Mouse (Mus musculus) neural tube, embryonic 11.5 days (tissue): ENCODE measurements around the gene Ankrd27. TPM values are rescaled to one million over a fixed set of nuclear protein-coding genes. Genes with fewer than 3 reads are reported as not detected.

Source experiments
- ATAC-seq: fragments of 200-750 bp; cut with Nextera tagmentation; 2 replicates; pipeline ENCODE4 v1.8.0; 2017; ENCODE audit warnings: moderate number of reproducible peaks, mild to moderate bottlenecking, moderate TSS enrichment, moderate library complexity; ENCODE audit not compliant: insufficient read depth, low FRiP score, low TSS enrichment
- DNase-seq: peaks from one replicate; pipeline ENCODE4 v3.0.0-alpha.2; 2015; ENCODE audit warnings: low spot score
- H3K27ac ChIP-seq: fragments of 300-500 bp; sonication (generic); 2 replicates; pipeline ENCODE4 v1.5.1; 2014; ENCODE audit warnings: low read depth, mild to moderate bottlenecking, low read length
- H3K27me3 ChIP-seq: fragments of 300-500 bp; sonication (generic); 2 replicates; pipeline ENCODE4 v1.6.1; 2014; ENCODE audit warnings: mild to moderate bottlenecking, low read length, mixed read lengths; ENCODE audit not compliant: control insufficient read depth, insufficient read depth
- H3K36me3 ChIP-seq: fragments of 300-500 bp; sonication (generic); 2 replicates; pipeline ENCODE4 v1.6.1; 2014; ENCODE audit warnings: mild to moderate bottlenecking, low read length, moderate library complexity, mixed read lengths; ENCODE audit not compliant: control insufficient read depth, insufficient read depth
- H3K4me1 ChIP-seq: fragments of 300-500 bp; sonication (generic); 2 replicates; pipeline ENCODE4 v1.6.1; 2014; ENCODE audit warnings: low read length, mixed read lengths; ENCODE audit not compliant: control insufficient read depth, insufficient read depth
- H3K4me2 ChIP-seq: fragments of 300-500 bp; sonication (generic); 2 replicates; pipeline ENCODE4 v1.6.1; 2014; ENCODE audit warnings: low read depth, mild to moderate bottlenecking, moderate library complexity
- H3K4me3 ChIP-seq: fragments of 300-500 bp; sonication (generic); 2 replicates; pipeline ENCODE4 v1.5.1; 2014; ENCODE audit warnings: low read depth, low read length
- H3K9ac ChIP-seq: fragments of 300-500 bp; sonication (generic); 2 replicates; pipeline ENCODE4 v1.6.1; 2014; ENCODE audit warnings: mild to moderate bottlenecking, low read length
- H3K9me3 ChIP-seq: fragments of 300-500 bp; sonication (generic); 2 replicates; pipeline ENCODE4 v1.6.1; 2016; ENCODE audit warnings: low read length; ENCODE audit not compliant: control insufficient read depth
- WGBS: fragments of 180-500 bp; shearing (Covaris S2); extraction: QIAGEN DNeasy Blood & Tissue Kit; methylation state at CpG from one replicate; pipeline ENCODE4 v1.1.7; 2014; 5-methylcytosine and 5-hydroxymethylcytosine counted together
- polyA plus RNA-seq: library from polyadenylated mRNA; unstranded; fragments of >200 nt; fragmentation: Nextera tagmentation; extraction: Ambion mirVana; gene quantifications from 2 replicates; pipeline ENCODE4 v1.2.1, GENCODE M21; 2014

Gene Ankrd27
- polyA plus RNA-seq, 1 experiment from 2014 or later = 28.2 TPM

- H3K9ac ChIP-seq = no peak overlapping the region
- no peaks in the 10 kb centered on the region for H3K27me3 ChIP-seq
- DNase-seq = no peak
- no peak overlapping the region for H3K4me2 ChIP-seq
- no peak overlapping the region for H3K4me3 ChIP-seq
- ATAC-seq = no peak
- no peaks in the 10 kb centered on the region for H3K9me3 ChIP-seq
- H3K27ac ChIP-seq = no peak overlapping the region
- WGBS = 49% methylated on average over 6 of the region's 6 CpGs
- H3K4me1 ChIP-seq = no peaks in the 10 kb centered on the region
- H3K36me3 ChIP-seq = no peaks in the 10 kb centered on the region
Observed at GRCm38 (mm10) chr7:35657829-35658228, 71.8 kb downstream of the Ankrd27 start.

GRCm38 (mm10) chr7:35659173-35659572, 73.1 kb downstream of the Ankrd27 start:
- DNase-seq (no peak), ATAC-seq (no peak)
- Histone ChIP-seq H3K27ac (no peak overlapping the region), H3K4me3 (no peak overlapping the region), H3K36me3 (no peaks in the 10 kb centered on the region), H3K4me1 (no peaks in the 10 kb centered on the region), H3K27me3 (no peaks in the 10 kb centered on the region), H3K4me2 (no peak overlapping the region), H3K9me3 (no peaks in the 10 kb centered on the region), H3K9ac (no peak overlapping the region)
- WGBS = 62% methylated on average over 3 of the region's 3 CpGs

GRCm38 (mm10) chr7:35663790-35664376, 77.8 kb downstream of the Ankrd27 start:
- Histone ChIP-seq H3K4me3 (no peak overlapping the region), H3K9me3 (no peaks in the 10 kb centered on the region), H3K4me1 (peaks cover 7% of the 10 kb centered on the region; the same call in 1 of the 2 replicates), H3K27me3 (no peaks in the 10 kb centered on the region), H3K36me3 (no peaks in the 10 kb centered on the region), H3K4me2 (no peak overlapping the region), H3K27ac (no peak overlapping the region), H3K9ac (no peak overlapping the region)
- no peak for ATAC-seq
- no peak for DNase-seq
- 63% methylated on average over 16 of the region's 16 CpGs for whole genome bisulfite sequencing

GRCm38 (mm10) chr7:35668066-35669041, 82.3 kb downstream of the Ankrd27 start:
- H3K4me3 ChIP-seq = no peak overlapping the region
- ATAC-seq = peak; percentile 64
- 43% methylated on average over 18 of the region's 18 CpGs for WGBS
- H3K36me3 ChIP-seq = no peaks in the 10 kb centered on the region
- H3K9ac ChIP-seq = no peak overlapping the region
- no peaks in the 10 kb centered on the region for H3K27me3 ChIP-seq
- no peaks in the 10 kb centered on the region for H3K9me3 ChIP-seq
- H3K4me1 ChIP-seq = peaks cover 7% of the 10 kb centered on the region; the same call in 1 of the 2 replicates
- H3K27ac ChIP-seq = 0 out of 2 replicates have a peak overlapping the region, but pooled peaks have one; percentile 42
- DNase-seq = peak; percentile 71
- no peak overlapping the region for H3K4me2 ChIP-seq

- H3K9ac ChIP-seq = no peak overlapping the region
Observed at GRCm38 (mm10) chr7:35678976-35679375, 92.9 kb downstream of the Ankrd27 start.

GRCm38 (mm10) chr7:35681559-35681958, 95.5 kb downstream of the Ankrd27 start:
- Histone ChIP-seq H3K9me3 (no peaks in the 10 kb centered on the region), H3K27ac (no peak overlapping the region), H3K36me3 (no peaks in the 10 kb centered on the region), H3K4me3 (no peak overlapping the region), H3K9ac (no peak overlapping the region), H3K4me2 (no peak overlapping the region), H3K27me3 (no peaks in the 10 kb centered on the region), H3K4me1 (no peaks in the 10 kb centered on the region)
- no peak for DNase-seq
- WGBS = 82% methylated on average over 3 of the region's 3 CpGs
- ATAC-seq = no peak

More at GRCm38 (mm10) chr7:35678976-35679375, 92.9 kb downstream of the Ankrd27 start:
- H3K27me3 ChIP-seq = no peaks in the 10 kb centered on the region
- H3K27ac ChIP-seq = no peak overlapping the region
- WGBS = 69% methylated on average over 4 of the region's 4 CpGs
- H3K9me3 ChIP-seq = no peaks in the 10 kb centered on the region
- ATAC-seq (no peak), DNase-seq (no peak)
- H3K4me1 ChIP-seq = no peaks in the 10 kb centered on the region
- no peak overlapping the region for H3K4me2 ChIP-seq
- H3K4me3 ChIP-seq = no peak overlapping the region
- no peaks in the 10 kb centered on the region for H3K36me3 ChIP-seq

GRCm38 (mm10) chr7:35683409-35684122, 97.5 kb downstream of the Ankrd27 start:
- H3K4me2 ChIP-seq = no peak overlapping the region
- no peaks in the 10 kb centered on the region for H3K27me3 ChIP-seq
- DNase-seq = no peak
- no peak overlapping the region for H3K9ac ChIP-seq
- no peak overlapping the region for H3K4me3 ChIP-seq
- no peak overlapping the region for H3K27ac ChIP-seq
- H3K4me1 ChIP-seq = no peaks in the 10 kb centered on the region
- 91% methylated on average over 6 of the region's 6 CpGs for WGBS
- ATAC-seq = no peak
- H3K36me3 ChIP-seq = no peaks in the 10 kb centered on the region
- H3K9me3 ChIP-seq = no peaks in the 10 kb centered on the region

- Histone ChIP-seq H3K4me1 (no peaks in the 10 kb centered on the region), H3K9me3 (no peaks in the 10 kb centered on the region), H3K27me3 (no peaks in the 10 kb centered on the region), H3K9ac (no peak overlapping the region), H3K27ac (no peak overlapping the region), H3K4me3 (no peak overlapping the region), H3K4me2 (no peak overlapping the region), H3K36me3 (no peaks in the 10 kb centered on the region)
- DNase-seq (no peak), ATAC-seq (no peak)
- 74% methylated on average over 11 of the region's 11 CpGs for WGBS
Observed at GRCm38 (mm10) chr7:35686216-35686615, 100.2 kb downstream of the Ankrd27 start.
